Mouse (Mus musculus): Measurements from ENCODE around the gene Setd3.

DNA sequence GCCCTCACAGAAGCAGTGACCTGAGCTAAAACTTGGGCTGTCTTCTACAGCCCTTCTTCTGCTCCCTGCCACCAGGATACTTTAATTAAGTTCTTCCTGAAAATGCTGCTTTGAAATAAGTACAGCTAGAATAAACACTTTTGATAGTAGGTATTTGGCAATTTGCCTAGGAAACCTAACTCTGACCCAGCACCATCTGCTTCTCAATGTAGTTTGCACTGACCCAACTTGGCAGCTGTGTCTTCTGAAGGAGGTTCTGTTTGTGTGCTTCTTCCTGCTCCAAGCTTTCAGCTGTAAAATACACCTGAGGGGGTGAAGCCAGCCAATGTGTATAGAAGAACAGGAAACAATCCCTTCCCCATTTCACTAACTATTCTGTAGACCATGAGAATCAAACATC lies 7.8 kb downstream of the Setd3 start:
- TF ChIP-seq POLR2A (IDR thresholded peaks at IDR 0.05; ENCODE audit: borderline replicate concordance, control insufficient read depth, low read depth, low read length) (no peak), CTCF (IDR thresholded peaks at IDR 0.05; ENCODE audit: control insufficient read depth, insufficient read depth, low read length) (no peak)

Data from bone marrow, adult 2 months (tissue).